Mouse (Mus musculus): ENCODE measurements around the gene Tmem182.

Tmem182 gene

GRCm38 (mm10) chr1:40865043-40865442, 59.6 kb downstream of the Tmem182 start:
- no peak for DNase-seq (ENCODE audit: low spot score in 2 of 2)

GRCm38 (mm10) chr1:40867106-40867505, 61.7 kb downstream of the Tmem182 start:
- no peak for DNase-seq (ENCODE audit: low spot score in 2 of 2)

DNA sequence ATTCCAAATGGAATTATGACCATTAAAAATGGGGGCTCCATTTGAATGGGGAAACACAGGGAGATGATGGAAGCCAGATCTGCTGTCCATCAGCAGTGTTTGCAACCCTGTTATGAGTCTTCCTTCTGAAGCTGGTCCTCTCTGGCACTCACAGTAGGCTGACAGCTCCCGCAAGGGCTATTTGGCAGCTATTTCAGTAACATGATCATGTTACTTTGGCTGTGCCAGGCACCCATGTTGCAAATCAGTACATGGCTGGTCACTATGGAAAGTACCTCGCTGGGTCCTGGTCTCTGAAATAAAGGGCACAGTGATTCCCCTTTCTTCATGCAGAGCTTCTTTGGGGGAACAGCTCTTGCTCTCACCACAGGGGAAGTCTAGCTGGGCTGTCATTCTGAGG, 62.2 kb downstream of the Tmem182 start:
- no peak for DNase-seq (ENCODE audit: low spot score in 2 of 2)

- DNase-seq (ENCODE audit: low spot score in 2 of 2): no peak
These were observed 68.5 kb downstream of the Tmem182 start for GRCm38 (mm10) chr1:40873760-40874455.

DNA sequence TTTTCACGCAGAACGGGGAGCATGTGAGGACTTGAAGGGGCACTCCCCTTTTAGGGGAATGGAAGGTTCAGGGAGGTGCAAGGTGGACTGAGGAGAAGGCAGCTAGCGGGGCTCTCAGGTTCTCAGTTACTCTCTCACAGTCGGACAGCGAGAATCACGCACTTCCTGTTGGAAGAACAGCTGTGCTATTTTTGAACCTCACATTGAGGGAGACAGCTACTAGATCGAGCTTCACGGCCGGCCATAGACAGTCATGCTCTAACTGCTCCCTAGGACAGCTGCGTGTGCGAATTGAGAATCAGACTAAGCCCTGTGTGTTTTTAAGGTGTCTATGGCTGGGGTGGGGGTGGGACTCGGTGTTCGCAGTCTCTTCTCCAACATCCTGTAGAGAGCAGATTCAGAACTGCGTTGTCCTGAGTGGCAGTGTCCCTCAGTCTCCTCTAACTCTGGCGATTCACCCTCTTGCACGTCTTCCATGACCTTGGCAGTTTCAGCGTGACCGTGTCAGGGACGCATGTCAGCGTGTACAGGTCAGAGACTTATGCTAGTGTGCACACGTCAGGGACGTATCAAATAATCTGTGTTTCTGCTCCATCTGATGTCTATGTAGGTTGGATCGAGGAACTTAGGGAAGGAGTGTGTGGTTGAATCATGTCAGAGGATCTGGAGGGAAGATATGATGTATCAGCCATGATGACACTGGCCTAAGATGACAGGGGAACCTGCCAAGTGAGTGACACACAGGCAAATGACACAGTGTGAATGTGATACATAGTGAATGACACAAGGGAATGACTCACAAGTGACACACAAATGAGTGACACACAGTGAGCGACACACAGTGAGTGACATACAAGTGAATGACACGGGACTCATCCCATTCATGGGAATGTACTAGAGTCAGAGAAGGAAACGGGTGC, 69.3 kb downstream of the Tmem182 start:
- DNase-seq (ENCODE audit: low spot score in 2 of 2): no peak

GRCm38 (mm10) chr1:40879051-40879450, 73.7 kb downstream of the Tmem182 start:
- no peak for DNase-seq (ENCODE audit: low spot score in 2 of 2)

- no peak for DNase-seq (ENCODE audit: low spot score in 2 of 2)
These were observed 74.1 kb downstream of the Tmem182 start for GRCm38 (mm10) chr1:40879526-40879925.

DNA sequence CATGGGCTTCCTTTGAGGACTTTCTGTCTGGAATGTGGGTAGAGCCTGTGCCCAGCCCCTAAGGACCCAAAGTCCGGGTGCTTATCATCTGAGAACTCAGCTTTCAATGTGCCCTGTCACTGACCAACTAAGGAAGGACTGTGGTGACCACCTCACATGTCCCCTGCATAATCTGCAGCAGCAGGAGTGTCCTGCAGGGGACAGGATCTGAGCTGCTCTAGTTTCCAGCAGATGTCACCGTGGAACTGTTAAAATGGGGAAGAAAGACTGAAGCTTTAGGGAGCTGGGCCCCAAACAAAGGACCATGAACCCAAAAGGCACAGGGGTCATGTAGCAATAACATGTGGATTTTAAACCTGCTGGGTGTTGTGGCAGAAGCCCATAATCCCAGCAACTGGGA, 75.1 kb downstream of the Tmem182 start:
- no peak for DNase-seq (ENCODE audit: low spot score in 2 of 2)

GRCm38 (mm10) chr1:40883856-40884255, 78.5 kb downstream of the Tmem182 start:
- DNase-seq (ENCODE audit: low spot score in 2 of 2): no peak

DNA sequence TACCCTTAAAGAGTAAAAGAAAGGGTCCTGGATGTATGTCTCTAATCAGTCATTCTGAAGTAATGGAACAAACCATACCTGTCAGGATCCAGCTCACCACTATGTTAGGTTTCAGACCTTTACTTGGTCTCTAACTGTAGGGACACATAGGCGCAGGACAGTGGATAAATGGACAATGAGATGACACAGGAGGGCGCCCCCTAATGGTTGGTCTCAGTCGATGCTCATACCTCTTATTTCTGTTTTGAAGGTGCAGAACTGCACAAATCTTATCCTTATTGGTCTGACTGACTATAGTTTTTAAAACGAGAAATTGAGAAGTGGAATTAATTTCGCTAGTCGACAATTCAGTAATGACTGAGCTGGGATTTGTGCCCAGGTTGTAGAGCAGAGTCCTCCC, 79.5 kb downstream of the Tmem182 start:
- DNase-seq (ENCODE audit: low spot score in 2 of 2): no peak

GRCm38 (mm10) chr1:40887673-40888072, 82.3 kb downstream of the Tmem182 start:
- no peak for DNase-seq (ENCODE audit: low spot score in 2 of 2)

DNA sequence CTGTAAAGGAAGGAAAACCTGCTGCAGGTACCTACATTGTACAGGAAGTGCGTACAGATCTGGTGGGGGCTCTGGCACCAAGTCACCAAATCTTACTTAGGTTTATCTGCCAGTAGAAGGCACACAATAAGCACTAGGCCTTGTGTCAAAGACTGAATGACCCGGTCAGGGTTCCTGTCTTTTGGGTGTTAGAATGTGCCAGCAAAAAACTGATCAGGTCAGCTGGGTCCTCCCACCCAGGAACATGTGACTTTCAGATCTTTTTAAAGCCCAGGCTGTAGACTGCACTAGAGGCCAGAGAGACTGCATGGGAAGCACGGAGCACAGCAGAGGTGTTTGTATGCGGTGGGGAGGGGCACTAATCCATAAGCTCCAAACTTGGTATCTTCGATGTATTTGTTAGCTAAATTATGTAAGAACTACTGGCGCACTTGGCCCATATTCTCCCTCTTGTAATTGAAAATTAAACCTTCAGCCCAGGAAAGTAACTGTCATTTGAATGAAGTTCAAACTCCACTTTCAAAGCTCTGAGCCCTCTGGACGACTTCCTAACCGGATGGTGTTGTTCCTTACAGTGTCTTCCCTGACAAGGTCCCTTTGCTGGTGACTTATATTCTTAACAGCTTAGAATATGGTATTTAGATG, 83.1 kb downstream of the Tmem182 start:
- DNase-seq (ENCODE audit: low spot score in 2 of 2): no peak

DNA sequence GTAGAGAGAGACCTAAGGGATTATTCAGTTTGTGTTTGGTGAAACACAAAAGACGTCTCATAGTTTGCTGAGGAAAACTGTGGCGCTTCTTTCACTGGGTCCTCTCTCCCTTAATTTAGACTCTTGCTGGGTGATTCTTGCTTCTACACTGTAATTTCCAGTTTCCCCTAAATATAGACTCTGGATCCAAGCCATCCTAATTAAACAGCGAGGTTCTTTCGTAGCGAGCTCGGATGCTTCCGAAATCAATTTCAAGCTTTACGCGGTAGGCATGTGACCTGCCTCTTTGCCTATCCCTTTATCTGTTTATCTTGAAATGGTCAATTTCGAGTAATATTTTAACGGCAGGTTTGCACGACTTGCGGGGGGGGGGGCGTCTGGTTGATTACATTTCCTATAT, 84.2 kb downstream of the Tmem182 start:
- no peak for DNase-seq (ENCODE audit: low spot score in 2 of 2)

GRCm38 (mm10) chr1:40890246-40890645, 84.8 kb downstream of the Tmem182 start:
- no peak for DNase-seq (ENCODE audit: low spot score in 2 of 2)

DNA sequence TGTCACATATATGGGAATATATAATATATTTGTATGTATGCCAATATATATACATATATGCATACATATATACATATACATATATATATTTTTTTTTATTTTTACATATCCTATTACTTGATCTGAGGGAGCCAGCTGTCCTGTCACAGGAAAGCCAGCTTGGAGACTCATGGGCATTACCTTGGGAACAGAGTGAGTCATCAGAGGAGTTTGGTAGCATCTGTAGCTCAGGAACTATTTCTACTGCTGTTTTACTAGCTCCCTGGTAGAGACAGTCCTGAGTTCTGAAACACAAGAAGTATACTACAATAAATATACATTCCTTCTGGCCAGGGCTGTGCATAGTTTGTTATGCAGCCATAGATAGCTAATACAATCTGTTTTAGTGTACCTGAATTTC, 98.3 kb downstream of the Tmem182 start:
- no peak for DNase-seq (ENCODE audit: low spot score in 2 of 2)
